In genomic region chr13:55727839-55728238, GRCm38 (mm10) we compare ENCODE assay signal across 1 mouse cellular context.
TF ChIP-seq lines count a peak whose summit lies in the region.

No protein-coding gene starts in this region.

TF ChIP-seq in CH12.LX, 34 proteins besides CTCF, POLR2A, EP300 and RAD21 (continued from another document):
- no peak for TF ChIP-seq MAFK (IDR thresholded peaks at IDR 0.05; ENCODE audit: insufficient replicate concordance, low read length)
- TF ChIP-seq SIN3A (IDR thresholded peaks at IDR 0.05; ENCODE audit: low read length) = peak; percentile 29; the same call in 1 of the 2 replicates
- no peak for TF ChIP-seq HCFC1 (IDR thresholded peaks at IDR 0.05; ENCODE audit: low read depth, low read length)
- TF ChIP-seq BHLHE40 (IDR thresholded peaks at IDR 0.05; ENCODE audit: low read depth, low read length) = no peak
- no peak for TF ChIP-seq JUN (IDR thresholded peaks at IDR 0.05; ENCODE audit: insufficient read depth, low read depth, low read length)
- peak; percentile 61 for TF ChIP-seq SMC3 (IDR thresholded peaks at IDR 0.05; ENCODE audit: low read depth, low read length)
- peak; percentile 70 for TF ChIP-seq ZNF384 (IDR thresholded peaks at IDR 0.05; ENCODE audit: low read depth, low read length)
- TF ChIP-seq POLR2AphosphoS2 (IDR thresholded peaks at IDR 0.05; ENCODE audit: low read depth, low read length) = no peak
- TF ChIP-seq RCOR1 (conservative IDR thresholded peaks at IDR 0.05; ENCODE audit: low read depth, low read length) = 0 out of 2 replicates have a peak, but pooled peaks have one; percentile 8
- no peak for TF ChIP-seq E2F4 (IDR thresholded peaks at IDR 0.05; ENCODE audit: insufficient replicate concordance, low read depth, low read length)
- peak; percentile 81; the same call in 1 of the 2 replicates for TF ChIP-seq TBP (conservative IDR thresholded peaks at IDR 0.05; ENCODE audit: low read depth, low read length)
